Mouse (Mus musculus) cerebellum, adult (tissue): ENCODE measurements around the gene Clasp1.

Source experiments
- ATAC-seq: cut with Nextera tagmentation; 2 replicates; pipeline ENCODE4 v1.9.2; 2017; ENCODE audit warnings: mild to moderate bottlenecking, moderate library complexity, mixed read lengths; ENCODE audit not compliant: insufficient number of reproducible peaks, low FRiP score, low TSS enrichment

The Clasp1 gene

DNA sequence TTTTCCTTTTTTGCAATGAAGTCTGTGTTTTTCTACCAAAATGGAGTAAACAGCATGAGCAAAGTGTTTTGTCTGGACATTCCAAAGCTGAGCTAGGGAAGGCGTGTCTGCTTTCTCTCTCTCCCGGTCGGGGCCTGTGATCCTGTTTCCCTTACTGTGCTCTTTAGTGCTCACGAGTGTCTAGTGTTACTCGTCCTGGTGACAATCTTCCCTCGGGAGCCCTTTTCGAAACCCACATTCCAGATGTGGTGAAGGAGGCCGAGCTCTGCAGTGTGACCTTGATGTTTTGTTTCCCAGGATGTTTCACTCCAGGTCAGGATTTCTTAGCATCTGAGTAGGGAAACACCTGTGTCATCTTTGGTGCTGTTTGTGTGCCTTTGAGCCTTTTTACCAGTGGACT lies 13.7 kb downstream of the Clasp1 start:
- no peak for ATAC-seq

DNA sequence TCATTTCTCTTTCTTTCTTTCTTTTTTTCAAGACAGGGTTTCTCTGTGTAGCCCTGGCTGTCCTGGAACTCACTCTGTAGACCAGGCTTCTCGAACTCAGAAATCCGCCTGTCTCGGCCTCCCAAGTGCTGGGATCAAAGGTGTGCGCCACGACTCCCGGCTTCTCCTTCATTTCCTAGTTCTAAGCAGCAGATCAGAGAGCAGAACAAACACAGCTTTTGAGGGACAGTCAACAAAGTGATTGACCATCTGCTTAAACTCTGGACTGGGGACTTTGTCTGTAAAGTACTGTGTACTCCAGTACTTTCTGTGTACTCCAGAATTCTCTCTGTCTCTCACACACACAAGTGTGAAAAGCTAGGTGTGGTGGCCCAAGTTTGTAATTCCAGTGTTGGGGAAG lies 14.1 kb downstream of the Clasp1 start:
- ATAC-seq, result no peak

DNA sequence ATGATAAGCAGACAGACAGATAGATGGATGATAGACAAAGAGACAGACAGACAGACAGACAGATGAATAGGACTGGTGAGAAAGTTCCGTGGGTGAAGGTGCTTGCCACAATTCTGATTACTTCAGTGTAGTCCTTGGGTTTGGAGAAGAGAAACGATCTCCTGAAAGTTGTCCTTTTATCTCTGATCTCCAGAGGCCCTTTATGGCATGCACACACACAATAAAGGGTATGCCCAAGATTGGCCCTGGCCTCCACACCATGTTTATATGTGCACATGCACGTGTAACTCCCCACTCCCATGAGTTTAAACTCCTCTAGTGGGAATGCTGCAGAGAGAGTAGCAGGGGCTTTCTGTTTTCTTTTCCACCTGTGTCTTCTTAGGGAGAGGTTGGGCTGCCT lies 14.6 kb downstream of the Clasp1 start:
- ATAC-seq, result no peak

DNA sequence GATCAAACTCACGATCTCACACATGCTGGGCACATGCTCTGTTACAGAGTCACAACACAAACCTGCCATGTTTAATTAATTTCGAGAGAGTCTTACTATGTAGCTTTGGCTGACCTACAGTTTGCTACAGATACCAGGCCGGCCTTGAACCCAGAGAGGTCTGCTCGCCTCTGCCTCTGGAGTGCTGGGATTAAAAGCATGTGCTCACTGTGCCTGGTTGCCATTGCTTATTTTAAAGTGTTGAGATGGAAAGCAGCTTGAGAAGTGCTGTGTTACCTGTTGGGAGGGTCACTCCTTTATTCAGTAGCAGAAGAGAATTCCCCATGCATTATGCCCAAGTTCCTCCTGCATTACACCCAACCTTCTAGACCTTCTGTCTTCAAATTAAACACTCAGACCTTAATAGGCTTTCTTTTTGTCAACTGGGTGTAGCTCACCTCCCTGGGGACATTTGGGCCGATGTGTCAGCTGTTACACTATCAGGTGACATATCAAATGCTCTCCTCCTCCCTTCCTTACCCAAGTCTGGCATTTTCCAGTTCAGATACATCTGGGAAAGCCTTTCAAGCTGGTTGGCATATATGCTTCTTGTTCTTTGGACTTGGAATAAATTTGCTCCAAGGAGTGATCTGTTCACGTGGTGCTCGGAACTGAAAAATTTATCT lies 18.9 kb downstream of the Clasp1 start:
- no peak for ATAC-seq

DNA sequence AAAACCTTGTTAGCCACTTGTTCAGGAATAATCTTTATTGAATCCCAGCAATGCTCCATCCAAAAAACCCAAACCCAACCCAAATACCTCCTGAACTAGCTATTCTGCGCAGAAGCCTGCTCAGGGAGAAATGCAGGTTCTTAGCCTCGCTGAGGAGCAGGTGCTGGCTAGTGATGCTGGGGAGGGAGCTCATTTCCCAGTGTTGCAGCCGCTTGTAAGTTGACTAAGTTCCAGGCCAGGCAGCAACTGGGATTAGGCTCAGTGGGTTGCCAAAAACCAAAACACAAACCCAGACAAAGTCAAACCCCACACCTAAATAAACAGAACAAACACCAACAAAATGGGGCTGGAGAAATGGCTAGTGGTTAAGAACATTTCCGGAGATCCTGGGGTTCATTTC lies 20.4 kb downstream of the Clasp1 start:
- ATAC-seq, result no peak

DNA sequence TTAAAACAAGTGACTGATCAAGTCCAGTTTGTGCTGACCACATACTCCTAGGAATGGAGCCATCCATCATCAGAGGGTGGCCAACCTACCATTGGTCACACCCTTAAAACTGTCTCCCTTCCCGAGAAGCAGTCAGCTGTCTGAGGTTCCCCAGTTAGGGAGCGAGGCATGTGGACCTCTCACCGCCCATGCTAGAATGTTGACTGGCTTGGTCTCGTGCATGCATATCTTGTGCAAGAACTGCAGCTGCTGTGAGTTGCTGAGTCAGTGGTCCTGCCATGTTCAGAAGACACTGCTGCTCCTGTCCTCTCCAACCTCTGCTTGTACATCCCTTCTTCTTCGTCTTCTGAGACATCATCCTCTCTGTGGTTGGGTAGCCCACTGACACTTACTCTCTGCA lies 22.0 kb downstream of the Clasp1 start:
- no peak for ATAC-seq

DNA sequence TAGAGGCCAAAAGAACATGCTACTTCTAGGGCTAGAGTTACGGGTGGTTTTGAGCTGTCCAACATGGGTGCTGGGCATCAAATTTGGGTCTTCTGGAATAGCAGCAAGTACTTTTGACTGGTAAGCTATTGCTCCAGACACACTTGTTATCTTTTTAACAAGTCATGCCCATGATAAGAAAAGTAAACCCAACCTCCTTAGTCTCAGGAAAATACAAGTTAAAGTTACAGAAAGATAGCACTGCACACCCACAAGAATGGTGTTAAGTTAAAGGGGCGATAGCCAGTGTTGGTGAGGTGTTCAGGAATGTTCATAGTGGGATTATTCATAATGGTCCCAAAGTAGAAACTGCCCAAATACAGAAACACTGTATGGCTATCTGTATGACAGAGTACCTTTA lies 24.3 kb downstream of the Clasp1 start:
- ATAC-seq, result no peak

DNA sequence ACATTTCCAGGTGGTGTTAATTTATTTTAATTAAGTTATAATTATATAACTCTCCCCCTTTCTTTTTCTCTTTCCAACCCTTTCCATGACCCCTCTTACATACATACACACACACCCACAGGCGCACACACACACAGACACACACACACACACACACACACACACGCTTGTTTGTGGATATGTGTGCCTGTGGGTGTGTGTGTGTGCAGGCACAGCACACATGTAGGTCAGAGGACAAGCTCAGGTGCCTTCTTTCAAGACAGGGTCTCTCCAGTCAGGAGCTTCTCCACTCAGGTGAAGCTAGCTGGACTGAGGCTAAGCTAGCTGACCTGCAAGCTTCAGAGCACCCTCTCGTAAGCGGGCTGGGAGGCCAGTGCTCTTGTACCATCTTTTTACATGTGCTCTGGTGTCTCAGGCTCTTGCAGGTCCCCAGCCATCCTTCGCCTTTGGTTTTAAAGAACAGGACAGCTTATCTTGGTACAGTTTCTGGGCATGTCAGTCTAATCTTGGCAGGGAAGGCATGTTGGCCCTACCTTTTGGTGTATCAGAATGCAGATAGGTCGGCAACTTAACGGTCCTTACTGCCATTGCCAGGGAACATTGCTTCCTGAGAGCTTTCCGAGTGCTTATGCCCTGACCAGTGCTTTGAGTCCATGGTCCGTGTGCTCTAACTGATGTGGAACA lies 28.3 kb downstream of the Clasp1 start:
- ATAC-seq, result no peak

DNA sequence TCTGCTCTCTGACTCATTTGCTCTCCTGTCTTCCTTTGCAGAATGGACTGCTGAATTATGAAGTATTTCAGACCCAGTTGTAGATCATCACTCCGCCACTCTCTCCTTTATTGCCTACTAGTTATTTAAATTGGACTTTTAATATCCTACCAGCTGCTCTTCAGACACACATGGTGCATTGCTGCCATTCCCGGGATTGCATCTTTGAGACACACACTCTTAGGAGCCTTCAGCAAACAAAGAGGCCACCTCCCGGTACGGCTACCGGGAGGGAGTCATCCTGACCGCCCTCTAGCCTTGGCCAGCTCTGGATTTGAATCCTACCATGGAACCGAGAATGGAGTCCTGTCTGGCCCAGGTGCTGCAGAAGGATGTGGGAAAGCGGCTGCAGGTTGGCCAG lies 30.5 kb downstream of the Clasp1 start:
- ATAC-seq, result no peak

DNA sequence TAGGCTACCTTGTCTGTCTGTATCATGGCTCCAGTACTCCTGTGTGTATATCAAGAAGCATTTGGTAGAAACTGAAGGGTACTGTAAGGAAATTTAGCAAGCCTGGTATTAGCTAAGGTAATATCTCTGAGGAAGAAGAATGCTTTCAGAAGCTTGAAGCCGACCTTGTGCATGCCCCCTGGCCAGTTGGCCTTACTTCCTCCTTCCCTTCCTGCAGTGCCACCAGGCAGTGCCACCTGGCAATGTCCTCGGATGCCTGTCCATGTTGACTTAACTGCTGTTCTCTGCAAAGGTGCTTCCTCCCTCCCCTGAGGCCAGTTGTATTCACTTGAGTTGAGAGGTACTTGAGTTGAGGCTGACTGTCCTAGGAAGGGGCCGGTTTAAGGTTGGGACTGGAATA lies 32.3 kb downstream of the Clasp1 start:
- no peak for ATAC-seq

DNA sequence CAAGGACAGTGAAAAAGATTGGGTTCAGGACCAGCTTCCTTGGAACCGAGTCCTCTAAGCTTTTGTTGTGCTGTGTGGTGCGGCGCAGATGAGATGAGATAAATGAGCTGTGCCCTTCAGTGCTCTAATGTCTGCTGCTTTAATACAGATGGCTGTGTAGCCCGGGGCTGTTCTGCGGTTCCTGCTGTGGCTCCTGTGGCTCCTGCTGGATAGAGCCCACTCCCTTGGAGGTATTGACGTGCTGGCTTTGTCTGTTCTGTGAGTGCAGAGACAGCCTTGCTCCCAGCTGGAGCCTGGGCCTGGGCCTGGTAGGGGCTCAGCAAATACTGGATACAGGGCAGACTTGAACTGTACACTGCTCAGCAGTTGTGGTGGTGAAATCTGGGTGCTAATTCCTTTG lies 34.0 kb downstream of the Clasp1 start:
- no peak for ATAC-seq

DNA sequence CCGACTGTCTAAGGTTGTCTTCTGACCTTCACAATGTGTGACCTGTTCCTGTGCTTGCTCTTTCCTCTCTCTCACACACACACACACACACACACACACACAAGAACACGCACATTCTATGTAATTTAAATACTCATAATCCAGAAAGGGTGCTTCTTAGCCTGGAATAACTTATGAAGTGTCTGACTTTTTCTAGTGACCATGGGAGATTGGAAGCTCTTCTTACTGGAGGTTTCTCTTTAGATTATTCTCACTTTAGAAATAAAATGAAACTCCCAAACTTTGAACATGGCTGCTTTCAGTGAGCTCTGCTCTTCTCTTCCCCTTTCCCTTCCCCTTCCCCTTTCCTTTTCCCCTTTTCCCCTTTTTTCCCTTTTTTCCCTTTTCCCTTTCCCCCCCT lies 37.1 kb downstream of the Clasp1 start:
- ATAC-seq, result no peak

DNA sequence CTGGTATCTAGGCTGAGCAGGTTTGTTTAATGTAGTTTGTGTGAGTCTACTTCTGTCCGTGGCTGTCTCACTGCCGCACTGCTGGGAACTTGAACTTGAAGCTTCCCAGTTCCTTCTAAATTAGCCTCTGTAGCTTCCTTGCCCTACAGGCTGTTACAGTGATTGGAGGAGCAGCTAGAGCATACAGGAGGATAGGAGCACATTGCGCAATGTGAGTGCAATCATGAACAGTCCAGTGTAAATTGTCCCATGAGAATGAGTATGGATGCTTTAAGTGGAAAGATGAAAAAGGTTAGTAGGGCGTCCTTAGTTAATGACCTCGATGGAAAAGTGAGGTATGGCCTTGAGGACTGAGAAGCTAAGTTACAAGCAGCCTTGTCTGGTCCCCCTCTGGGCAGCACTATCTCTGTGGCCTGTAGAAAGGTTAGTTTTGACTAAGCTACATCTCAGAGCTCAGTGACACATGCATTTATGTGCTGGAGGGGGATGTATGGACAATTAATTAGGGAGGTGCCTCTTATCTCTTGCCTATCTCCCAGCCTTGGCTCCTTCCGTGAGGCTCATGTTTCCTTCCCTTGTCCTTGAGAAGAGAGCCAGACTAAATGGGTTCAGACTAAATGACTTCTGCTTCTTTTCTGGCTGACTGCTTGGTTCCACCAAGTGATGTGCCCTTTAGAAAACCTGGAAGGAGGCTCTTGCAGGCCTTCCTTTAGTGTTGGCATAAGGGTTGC lies 39.7 kb downstream of the Clasp1 start:
- no peak for ATAC-seq

DNA sequence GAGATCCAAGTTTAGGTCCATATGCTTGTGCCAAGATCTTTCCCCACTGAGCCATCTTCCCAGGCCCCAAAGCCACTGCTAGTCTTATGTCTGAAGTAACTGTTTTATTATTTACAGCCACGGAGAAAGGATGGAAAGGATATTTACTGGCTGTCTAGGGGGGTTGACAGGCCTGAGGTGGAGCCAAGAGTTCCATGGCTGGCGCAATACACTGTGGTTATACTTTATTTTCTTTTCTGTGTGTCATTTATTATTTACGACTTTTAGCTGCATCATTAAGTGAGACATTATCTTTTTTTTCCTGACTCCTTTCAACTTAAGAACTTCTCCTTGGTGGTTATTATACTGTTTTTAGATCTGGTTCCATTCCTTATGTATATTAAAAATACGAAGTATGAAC lies 42.7 kb downstream of the Clasp1 start:
- ATAC-seq, result no peak

DNA sequence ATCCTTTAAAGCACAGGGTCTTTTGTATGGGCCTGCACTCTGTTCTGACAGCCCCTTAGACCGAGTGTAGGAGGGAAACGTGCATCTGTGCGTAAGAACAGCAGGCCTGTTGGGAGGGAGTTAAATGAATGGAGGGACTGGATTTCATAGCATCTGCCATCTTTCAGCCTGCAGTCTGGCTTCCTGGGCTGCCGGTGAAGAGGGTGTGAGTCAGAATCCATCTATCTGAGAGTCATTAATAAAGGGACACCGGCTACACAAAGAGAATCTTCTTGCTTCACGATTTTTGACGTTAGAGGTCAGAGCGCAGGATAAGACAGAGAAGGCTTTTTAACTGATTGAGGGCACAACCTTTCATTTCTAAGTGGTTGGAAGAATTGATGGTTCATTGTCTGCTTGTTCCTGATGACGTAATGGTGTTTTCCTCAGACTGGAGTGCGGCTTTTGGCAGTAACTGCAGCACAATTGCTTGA lies 46.2 kb downstream of the Clasp1 start:
- no peak for ATAC-seq

DNA sequence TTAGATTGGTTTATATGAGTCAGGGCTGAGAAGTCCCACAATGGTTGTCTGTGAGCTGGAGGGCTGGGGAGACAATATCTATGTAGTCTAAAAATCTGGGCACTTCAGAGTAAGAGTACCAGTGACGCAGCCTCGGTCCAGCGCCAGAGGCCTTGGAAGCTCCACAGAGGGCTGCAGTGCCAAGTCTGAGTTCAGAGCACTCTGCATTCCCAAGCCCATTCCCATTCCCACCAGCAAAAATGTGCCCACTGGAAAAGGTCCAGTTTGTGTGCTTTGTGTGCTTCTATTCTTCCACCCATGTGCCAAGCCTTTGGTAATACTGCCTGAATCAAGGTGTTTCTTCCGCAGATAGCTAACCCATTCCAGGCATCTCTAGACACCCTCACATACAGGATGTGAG lies 49.0 kb downstream of the Clasp1 start:
- ATAC-seq, result no peak

DNA sequence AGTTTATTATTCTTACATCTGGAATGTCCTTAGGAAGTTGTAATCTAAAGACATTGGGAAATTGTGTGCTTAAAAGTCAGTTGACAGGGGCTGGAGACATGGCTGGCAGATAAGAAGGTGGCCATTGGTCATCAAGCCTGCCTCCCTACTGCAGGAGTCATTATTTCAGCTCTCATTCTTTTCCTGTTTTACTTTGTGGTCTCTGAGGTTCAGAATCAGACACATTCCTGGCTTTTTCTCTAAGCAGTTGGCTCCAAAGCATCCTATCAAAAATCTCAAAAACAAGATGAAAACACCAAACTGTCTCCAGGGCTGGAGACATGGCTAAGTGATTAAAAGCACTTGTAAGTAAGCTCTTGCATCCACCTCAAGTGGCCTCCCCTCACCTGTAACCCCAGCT lies 49.5 kb downstream of the Clasp1 start:
- no peak for ATAC-seq

DNA sequence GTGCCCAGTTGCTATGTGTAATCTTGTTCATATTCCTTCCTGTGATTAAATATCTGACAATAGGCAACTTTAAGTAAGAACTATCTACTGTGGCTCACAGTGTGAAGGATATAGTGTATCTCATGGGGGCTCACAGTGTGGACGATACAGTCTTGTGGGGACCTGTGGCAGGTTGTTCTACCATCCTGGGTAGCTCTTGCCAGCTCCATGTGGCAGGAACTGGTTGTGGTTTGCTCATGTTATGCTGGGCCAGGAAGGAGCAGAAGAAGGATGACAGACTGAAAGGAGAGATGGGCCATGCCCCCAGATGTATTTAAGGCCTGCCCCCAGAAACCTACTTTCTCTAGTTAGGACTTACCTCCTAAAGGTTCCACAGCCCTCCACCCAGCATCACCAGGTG lies 51.7 kb downstream of the Clasp1 start:
- no peak for ATAC-seq

DNA sequence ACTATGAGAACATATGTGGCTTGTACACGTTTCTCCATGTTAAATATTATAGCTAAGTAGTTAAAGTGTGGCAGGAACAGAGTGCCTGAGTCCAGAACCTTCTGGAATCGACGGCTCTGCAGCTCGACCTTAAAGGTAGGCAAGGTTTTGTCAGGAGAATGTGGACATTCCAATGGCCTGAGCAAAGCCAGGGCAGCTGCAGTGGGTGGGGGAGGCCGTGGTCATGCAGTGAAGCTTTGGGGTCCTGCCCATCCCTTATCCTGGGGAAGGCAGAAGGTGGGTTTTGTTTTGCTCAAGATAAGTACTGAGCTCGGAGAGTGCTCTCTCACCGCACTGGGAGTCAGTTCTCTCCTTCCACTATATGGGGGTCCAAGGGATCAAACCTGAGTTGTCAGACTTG lies 55.6 kb downstream of the Clasp1 start:
- no peak for ATAC-seq

DNA sequence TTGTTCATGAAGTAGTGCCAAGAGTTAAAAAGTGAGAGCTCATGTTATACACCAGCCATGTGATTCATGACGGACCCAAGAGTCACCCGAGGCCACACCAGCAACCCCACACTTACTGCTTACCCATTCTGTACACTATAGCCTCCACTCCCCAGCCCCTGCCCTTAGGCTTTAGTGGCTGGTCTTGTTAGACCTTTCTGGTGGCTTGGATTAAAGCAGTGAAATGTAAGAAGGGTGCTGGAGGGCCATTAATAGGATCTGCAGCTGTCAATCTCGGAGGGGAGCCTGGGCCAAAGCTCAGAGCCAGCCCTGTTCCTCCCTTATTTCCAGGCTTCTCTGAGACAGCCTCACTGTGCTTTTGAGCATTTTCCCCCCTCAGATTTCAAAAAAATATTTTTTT lies 56.1 kb downstream of the Clasp1 start:
- no peak for ATAC-seq

DNA sequence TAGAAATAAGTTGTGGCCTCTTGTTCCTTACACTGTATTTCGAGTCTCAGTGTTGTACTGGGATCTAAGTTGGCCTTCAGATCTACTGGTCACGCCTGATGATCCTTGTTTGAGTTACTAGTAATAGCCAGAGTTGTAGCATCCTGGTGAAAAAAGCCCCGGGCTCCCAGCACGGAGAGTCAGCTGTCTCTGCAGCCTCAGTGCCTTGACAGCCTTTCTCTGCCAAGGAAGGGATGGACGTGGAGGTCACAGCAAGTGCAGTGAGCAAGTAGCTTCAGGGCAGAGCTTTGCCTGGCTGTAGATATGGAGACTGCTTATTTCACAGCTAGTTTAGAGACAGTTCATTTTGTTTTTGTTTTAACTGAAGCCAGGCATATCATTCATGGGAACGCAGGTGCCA lies 56.6 kb downstream of the Clasp1 start:
- 0 out of 2 replicates have a peak, but pooled peaks have one; percentile 46 for ATAC-seq

DNA sequence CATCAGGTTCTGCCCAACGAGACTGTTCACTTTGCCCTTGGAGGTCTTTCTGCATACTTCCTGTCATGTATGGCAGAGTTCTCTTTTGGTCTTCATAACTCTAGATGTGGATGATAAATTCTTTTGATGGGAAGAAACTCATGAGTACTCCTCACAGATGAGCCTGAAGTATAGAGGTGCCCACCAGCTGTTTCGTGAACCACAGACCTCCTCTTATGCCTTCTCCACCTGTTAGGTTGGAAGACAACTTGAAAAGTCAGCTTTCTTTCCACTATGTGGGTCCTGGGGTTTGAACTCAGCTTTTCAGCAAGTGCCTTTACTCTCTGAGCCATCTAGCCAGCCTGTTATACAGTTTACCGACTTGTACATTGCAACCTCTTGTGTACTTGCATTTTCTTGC lies 57.1 kb downstream of the Clasp1 start:
- no peak for ATAC-seq
